Mouse (Mus musculus) spleen, postnatal 36 days (tissue): ENCODE results near the gene Osbpl6.

Experiments
- DNase-seq, 2 experiments: peaks; one replicate each; pipeline ENCODE4 v3.0.0; 2022; ENCODE audit warnings: low spot score in 2 of 2, mixed read lengths in 1 of 2

Gene Osbpl6

GRCm38 (mm10) chr2:76421411-76421924 is 15.2 kb downstream of the Osbpl6 start:
- DNase-seq: no peak

GRCm38 (mm10) chr2:76426816-76427215 is 20.5 kb downstream of the Osbpl6 start:
- no peak for DNase-seq

DNA sequence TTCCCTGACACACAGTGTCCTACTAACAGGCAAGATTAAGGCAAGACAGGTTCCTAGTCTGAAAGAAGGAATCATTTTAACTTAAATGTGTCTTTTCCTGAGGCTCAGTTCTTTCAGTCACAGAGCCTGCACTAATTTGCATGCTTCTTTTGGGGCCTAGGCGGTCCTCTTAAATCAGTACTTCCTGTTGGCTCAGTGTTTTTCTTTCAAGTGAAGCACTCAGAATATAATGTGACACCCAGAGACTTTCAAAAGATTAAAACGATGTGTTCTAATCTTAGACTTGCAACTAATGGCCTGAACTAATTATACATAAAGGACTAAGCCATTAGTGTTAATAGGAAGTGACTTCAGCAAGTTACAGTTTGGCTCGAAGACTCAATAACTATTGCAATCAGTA is 23.0 kb downstream of the Osbpl6 start:
- peak; percentile 10 to 18 for DNase-seq

GRCm38 (mm10) chr2:76429855-76430254 is 23.5 kb downstream of the Osbpl6 start:
- DNase-seq: no peak

DNA sequence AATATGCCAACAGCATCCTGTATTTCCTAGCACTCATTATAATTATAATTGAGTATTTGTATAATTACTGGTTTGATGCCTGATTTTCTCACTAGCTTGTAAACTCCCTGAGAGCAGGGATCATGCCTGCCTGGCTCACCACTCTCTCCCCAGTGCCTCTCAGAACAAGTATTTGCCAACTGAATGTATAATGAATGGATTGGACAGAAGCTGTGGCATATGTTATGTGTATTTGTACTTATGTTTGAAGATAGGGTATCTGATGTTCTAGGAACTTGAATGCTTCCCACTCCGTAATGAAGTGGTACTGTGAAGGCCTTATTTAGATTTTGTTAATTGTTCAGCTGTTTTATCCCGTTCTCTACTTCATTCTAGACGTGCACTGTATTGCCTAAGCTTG is 24.2 kb downstream of the Osbpl6 start:
- no peak for DNase-seq

GRCm38 (mm10) chr2:76434224-76434623 is 27.9 kb downstream of the Osbpl6 start:
- no peak for DNase-seq

DNA sequence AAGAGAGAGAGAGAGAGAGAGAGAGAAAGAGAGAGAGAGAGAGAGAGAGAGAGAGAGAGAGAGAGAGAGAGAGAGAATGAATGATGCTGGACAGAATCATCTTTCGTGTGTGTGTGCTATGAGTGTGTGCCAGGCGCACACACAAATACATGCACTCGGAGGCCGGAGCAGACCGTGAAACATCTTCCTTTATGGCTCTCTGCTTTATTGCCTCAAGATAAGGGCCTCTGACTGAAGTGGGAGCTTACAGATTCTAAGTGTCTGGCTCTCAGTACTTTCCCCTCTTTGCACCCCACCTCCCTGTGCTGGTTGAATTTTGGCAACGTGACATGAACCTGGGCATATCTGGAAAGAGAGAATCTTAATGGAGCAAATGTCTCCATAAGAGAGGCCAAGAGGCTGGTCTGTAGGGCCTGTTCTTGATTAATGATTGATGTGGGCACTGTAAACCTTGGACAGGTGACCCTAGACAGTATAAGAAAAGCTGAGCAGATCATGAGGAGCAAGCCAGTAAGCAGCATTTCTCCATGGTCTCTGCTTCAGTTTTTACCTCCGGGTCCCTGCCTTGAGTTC is 29.4 kb downstream of the Osbpl6 start:
- no peak for DNase-seq

GRCm38 (mm10) chr2:76437372-76437771 is 31.1 kb downstream of the Osbpl6 start:
- no peak for DNase-seq

DNA sequence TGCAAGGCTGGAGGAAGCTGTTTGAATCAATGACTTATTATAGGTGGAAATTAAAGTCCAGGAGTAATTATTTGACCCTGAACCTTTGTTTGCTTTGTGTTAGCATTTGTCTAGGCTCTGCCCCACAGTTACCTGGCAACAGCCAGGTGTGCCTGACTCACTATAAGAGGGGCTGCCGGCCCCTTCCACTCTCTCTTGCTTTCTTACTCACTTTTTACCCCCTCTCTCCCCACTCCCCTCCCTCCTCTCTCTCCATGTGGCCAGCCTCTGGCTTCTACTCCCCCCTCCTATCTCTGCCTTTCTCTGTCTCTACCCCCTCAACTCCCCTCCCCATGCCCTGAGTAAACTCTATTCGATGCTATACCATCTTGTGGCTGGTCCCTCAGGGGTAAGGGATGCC is 33.2 kb downstream of the Osbpl6 start:
- no peak for DNase-seq

- DNase-seq: no peak
These were observed 35.8 kb downstream of the Osbpl6 start for GRCm38 (mm10) chr2:76442086-76442485.

DNA sequence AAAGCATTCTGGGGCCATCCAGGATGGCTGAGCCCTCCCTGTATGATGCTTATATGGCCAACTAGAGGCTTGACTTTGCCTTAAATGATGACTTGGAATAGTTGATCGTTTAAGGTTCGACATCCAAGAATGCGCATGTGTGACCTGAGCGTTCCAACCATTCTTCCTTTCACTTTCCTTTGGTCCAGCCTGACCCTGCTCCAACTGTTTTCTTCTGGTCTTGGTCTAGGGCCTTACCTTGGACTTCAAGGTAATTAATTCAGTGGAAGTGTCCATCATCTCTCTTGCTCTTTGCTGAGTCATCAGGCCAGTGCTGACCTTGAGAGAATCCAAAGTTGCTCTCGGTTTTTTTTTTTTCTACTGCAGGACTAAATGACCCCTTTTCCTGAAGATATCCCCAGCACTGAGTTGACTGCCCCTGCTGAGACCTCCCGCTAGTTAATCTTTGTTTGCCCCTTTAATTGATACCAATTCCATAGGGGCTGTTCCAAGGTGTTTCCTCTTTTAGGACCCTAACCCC is 43.6 kb downstream of the Osbpl6 start:
- no peak for DNase-seq

DNA sequence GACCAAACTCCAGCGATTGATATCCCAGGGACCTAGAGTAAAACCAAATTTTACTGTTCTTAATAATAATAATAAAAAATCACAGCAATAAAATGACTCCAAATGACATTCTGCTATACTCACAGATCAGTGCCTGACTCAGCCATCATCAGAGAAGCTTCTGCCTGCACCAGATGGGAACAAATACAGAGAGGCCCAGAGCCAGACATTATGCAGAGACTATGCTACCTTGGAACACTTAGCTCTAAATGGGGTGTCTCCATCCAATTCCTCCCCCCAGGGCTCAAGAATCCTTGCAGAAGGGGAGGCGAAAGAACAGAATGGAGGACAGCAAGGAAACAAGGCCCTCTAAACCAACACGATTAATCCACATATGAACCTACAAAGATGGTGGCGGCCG is 60.4 kb downstream of the Osbpl6 start:
- no peak for DNase-seq

GRCm38 (mm10) chr2:76468204-76468603 is 61.9 kb downstream of the Osbpl6 start:
- no peak for DNase-seq

- no peak for DNase-seq
These were observed 62.9 kb downstream of the Osbpl6 start for GRCm38 (mm10) chr2:76469091-76469750.

GRCm38 (mm10) chr2:76469751-76470099 is 63.4 kb downstream of the Osbpl6 start:
- no peak for DNase-seq

- no peak for DNase-seq
These were observed 64.1 kb downstream of the Osbpl6 start for GRCm38 (mm10) chr2:76470391-76470790.

DNA sequence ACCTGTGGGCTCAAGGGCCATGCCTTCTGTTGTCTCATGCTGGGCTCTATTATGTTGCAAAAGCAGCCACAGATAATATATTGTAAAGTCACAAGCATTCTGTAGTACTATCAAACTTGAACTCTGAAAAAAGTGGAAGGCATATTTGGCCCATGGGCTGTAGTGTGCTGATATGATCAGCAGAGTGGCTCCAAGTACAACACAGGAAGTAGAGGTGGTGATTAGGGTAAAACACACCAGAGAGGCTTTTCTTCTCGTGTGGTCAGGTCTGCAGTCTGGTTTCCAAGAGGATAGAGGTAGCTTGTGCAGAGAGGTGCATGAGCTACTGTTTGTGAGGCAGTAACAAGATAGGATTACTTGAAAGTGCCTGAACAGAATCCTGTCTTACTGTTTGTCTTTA is 69.5 kb downstream of the Osbpl6 start:
- DNase-seq: no peak

GRCm38 (mm10) chr2:76488764-76489163 is 82.5 kb downstream of the Osbpl6 start:
- DNase-seq: no peak

DNA sequence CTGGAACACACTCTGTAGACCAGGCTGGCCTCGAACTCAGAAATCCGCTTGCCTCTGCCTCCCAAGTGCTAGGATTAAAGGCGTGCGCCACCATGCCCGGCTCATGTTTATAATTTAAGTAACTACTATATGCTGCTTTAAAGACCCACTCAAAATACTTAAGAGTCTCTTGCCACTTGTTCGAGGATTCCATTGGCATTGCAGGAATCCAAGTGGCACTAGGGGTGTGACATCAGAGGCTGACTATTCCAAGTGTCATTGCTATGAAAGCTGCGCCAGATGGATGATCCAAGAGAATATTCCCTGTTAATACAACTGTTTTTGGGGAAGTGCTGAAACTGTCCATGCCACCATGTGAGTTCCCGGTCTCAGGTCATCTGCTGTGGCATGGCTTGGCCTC is 83.9 kb downstream of the Osbpl6 start:
- DNase-seq: no peak

DNA sequence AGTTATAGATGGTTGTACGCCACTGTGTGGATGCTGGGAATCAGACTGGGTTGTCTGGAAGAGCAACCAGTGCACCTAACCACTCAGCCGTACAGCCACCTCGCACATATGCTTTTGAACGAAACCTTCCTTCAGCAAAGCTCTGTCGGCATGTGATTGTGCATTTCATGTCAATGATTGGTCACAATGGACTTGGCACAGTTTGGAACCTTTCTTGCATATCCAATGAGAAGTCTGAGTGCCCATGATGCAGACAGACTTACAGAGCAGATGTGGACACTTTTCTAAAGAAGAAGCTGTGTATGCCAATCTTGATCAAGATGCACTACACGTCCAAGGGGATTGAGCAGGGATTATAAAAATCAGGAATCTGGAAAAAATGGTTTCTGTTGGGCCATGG is 85.1 kb downstream of the Osbpl6 start:
- DNase-seq: no peak

DNA sequence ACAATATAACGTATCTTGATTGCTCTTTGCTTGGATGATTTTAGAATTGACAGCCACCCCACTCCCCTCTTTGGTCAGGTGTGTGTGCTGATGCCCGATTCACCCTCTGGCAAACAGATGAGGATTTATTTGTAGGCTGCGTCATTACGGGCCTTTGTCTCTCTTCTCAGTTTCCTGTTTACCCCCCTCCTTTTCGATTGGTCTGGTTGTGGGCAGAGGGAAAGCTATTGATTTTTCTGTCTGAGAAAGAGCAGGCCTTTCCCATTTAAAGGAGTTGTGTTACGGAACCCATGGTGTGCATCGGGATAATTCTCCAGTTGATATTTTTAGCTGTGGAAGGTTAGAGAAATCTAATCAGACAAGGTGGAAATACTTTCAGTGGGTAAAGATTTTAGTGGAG is 85.9 kb downstream of the Osbpl6 start:
- no peak for DNase-seq

DNA sequence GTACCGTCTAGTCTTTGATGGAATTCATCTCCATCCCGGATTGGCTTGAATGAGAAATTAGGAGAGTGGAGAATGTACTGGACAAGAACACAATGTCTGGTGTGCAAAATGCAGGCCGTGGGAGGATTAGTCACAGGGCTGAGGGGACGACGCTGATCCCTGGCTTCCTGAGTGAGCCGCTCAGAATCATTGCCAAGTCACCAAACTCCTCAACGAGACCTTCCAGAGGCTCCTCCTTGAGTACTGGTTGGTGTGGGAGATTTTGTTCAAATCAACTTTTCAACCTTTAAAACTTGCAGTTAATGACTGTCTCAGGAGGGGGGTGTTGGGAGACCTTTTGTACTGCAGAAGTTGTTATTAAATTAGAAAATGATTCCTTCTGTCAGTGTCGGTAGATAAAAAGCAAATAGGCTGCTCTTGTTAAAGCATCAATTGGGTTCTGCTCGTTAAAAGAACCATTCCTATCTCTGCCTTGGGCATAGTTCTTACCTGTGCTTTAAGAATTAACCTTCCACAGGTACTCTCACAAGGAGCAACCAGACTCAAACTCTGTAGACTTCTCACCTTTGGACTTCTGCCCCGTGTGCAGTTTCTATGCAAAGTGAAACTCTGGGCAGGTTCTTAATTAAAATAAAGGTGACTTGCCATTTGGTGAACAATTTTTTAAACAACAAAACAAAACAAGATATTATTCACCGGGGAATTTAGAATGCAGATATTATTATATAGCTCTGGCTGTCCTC is 89.9 kb downstream of the Osbpl6 start:
- DNase-seq: no peak

GRCm38 (mm10) chr2:76496749-76497140 is 90.4 kb downstream of the Osbpl6 start:
- no peak for DNase-seq
